Mouse (Mus musculus): ENCODE data around the gene Khnyn.

- TF ChIP-seq CTCF (IDR thresholded peaks at IDR 0.05; ENCODE audit: extremely low read depth, insufficient read depth, insufficient read length, insufficient replicate concordance) = no peak
- no peak for TF ChIP-seq POLR2A (IDR thresholded peaks at IDR 0.05; ENCODE audit: low read depth, low read length)
Measured at GRCm38 (mm10) chr14:55869538-55869937, 15.2 kb upstream of the Khnyn start.
